Mouse (Mus musculus) liver, adult 2 months (tissue): Measurements from ENCODE around the gene Cfdp1. TPM values are rescaled to one million over a fixed set of nuclear protein-coding genes. Genes with fewer than 3 reads are reported as not detected.

ENCODE experiments used
- DNase-seq: peaks from one replicate; pipeline ENCODE4 v3.0.0-alpha.2; 2011; ENCODE audit warnings: low read depth, low spot score; ENCODE audit errors: extremely low read depth
- H3K27ac ChIP-seq: fragments of 200-500 bp; replicated peaks from 2 replicates; pipeline ENCODE4 v1.5.1; 2012; ENCODE audit warnings: low read depth, mild to moderate bottlenecking, control low read depth, inconsistent platforms, low read length; ENCODE audit not compliant: insufficient read depth
- H3K27me3 ChIP-seq: fragments of 200-500 bp; 2 replicates; pipeline ENCODE4 v1.6.1; 2012; ENCODE audit warnings: mild to moderate bottlenecking, moderate library complexity, low read length, inconsistent platforms; ENCODE audit not compliant: control insufficient read depth, insufficient read depth
- H3K36me3 ChIP-seq: fragments of 200-500 bp; 2 replicates; pipeline ENCODE4 v1.6.1; 2012; ENCODE audit warnings: low read length, inconsistent platforms; ENCODE audit not compliant: control insufficient read depth, insufficient read depth
- H3K4me1 ChIP-seq: fragments of 200-500 bp; 2 replicates; pipeline ENCODE4 v1.6.1; 2011; ENCODE audit warnings: low read length; ENCODE audit not compliant: control insufficient read depth, insufficient read depth
- H3K4me3 ChIP-seq: fragments of 200-500 bp; 2 replicates; pipeline ENCODE4 v1.5.1; 2011; ENCODE audit warnings: low read depth, mild to moderate bottlenecking, control low read depth, low read length, moderate library complexity; ENCODE audit not compliant: insufficient read depth
- H3K79me2 ChIP-seq: fragments of 200-500 bp; 2 replicates; pipeline ENCODE4 v1.6.1; 2012; ENCODE audit warnings: inconsistent platforms, mild to moderate bottlenecking, low read length, moderate library complexity; ENCODE audit not compliant: control insufficient read depth, insufficient read depth
- H3K9ac ChIP-seq: fragments of 200-500 bp; 2 replicates; pipeline ENCODE4 v1.6.1; 2012; ENCODE audit warnings: low read depth, mild to moderate bottlenecking, control low read depth, inconsistent platforms, low read length
- CTCF ChIP-seq: fragments of 200-500 bp; IDR thresholded peaks from 2 replicates; pipeline ENCODE4 v1.5.1; 2011; ENCODE audit warnings: low read depth, low read length, control low read depth
- POLR2A ChIP-seq: fragments of 200-500 bp; IDR thresholded peaks from 2 replicates; pipeline ENCODE4 v1.6.1; 2011; ENCODE audit warnings: low read length, control low read depth; ENCODE audit not compliant: insufficient read depth; ENCODE audit errors: extremely low read depth
- WGBS: fragments of 180-500 bp; shearing (Covaris S2); methylation state at CpG from one replicate; pipeline ENCODE4 v1.1.7; 2018; 5-methylcytosine and 5-hydroxymethylcytosine counted together
- polyA plus RNA-seq: library from polyadenylated mRNA; depleted of rRNA; stranded (reverse); fragments of >200 nt; gene quantifications from 2 replicates; pipeline ENCODE4 v1.2.3, GENCODE M21; 2012
- total RNA-seq: library from RNA; depleted of rRNA; stranded (reverse); fragments of >200 nt; gene quantifications from 2 replicates; pipeline ENCODE4 v1.2.3, GENCODE M21; 2014

The Cfdp1 gene
- total and polyA plus RNA-seq, 2 experiments = 3.8 to 40.7 TPM

- H3K27me3 ChIP-seq = no peaks in the 10 kb centered on the region
- no peak overlapping the region for H3K9ac ChIP-seq
- no peaks in the 10 kb centered on the region for H3K79me2 ChIP-seq
- H3K27ac ChIP-seq = no peak overlapping the region
- DNase-seq = no peak
- 92% methylated on average over 5 of the region's 5 CpGs for WGBS
- TF ChIP-seq CTCF (no peak), POLR2A (no peak)
- no peak overlapping the region for H3K4me3 ChIP-seq
- peaks cover 5% of the 10 kb centered on the region; the same call in 1 of the 2 replicates for H3K36me3 ChIP-seq
- peaks cover 9% of the 10 kb centered on the region for H3K4me1 ChIP-seq
Measured at GRCm38 (mm10) chr8:111770958-111771624, 83.0 kb downstream of the Cfdp1 start.

GRCm38 (mm10) chr8:111769764-111770428 is 84.2 kb downstream of the Cfdp1 start:
- Histone ChIP-seq H3K9ac (no peak overlapping the region), H3K36me3 (peaks cover 5% of the 10 kb centered on the region; the same call in 1 of the 2 replicates), H3K4me1 (peaks cover 9% of the 10 kb centered on the region), H3K27me3 (no peaks in the 10 kb centered on the region), H3K4me3 (no peak overlapping the region), H3K27ac (no peak overlapping the region), H3K79me2 (no peaks in the 10 kb centered on the region)
- 86% methylated on average over 12 of the region's 12 CpGs for WGBS
- no peak for DNase-seq
- TF ChIP-seq CTCF = no peak
- no peak for TF ChIP-seq POLR2A

DNA sequence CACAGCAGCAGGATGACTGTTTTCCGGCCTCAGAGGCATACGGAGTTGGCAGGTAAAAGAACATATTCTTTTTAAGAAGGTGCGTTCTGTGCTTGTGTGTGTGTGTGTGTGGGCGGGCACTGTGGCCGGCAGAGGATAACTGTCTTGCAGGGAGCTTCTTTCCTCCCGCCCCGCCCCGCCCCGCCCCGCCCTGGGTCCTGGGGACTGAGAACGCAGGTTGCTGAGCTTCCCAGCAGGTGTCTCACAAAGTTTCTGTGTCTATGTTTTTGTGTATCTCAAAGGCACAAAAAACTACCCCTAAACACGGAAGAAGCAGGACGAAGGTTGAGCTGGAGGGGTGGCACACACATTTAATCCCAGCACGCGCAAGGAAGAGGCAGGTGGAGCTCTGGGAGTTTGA is 84.8 kb downstream of the Cfdp1 start:
- H3K4me3 ChIP-seq = no peak overlapping the region
- H3K27ac ChIP-seq = no peak overlapping the region
- 92% methylated on average over 15 of the region's 15 CpGs for WGBS
- peaks cover 9% of the 10 kb centered on the region for H3K4me1 ChIP-seq
- no peaks in the 10 kb centered on the region for H3K79me2 ChIP-seq
- H3K9ac ChIP-seq = no peak overlapping the region
- TF ChIP-seq CTCF (no peak), POLR2A (no peak)
- DNase-seq = no peak
- peaks cover 5% of the 10 kb centered on the region; the same call in 1 of the 2 replicates for H3K36me3 ChIP-seq
- no peaks in the 10 kb centered on the region for H3K27me3 ChIP-seq

- Histone ChIP-seq H3K27me3 (no peaks in the 10 kb centered on the region), H3K4me1 (peaks cover 6% of the 10 kb centered on the region), H3K27ac (no peak overlapping the region), H3K79me2 (no peaks in the 10 kb centered on the region), H3K9ac (no peak overlapping the region), H3K36me3 (peaks cover 5% of the 10 kb centered on the region; the same call in 1 of the 2 replicates), H3K4me3 (no peak overlapping the region)
- WGBS = 87% methylated on average over 6 of the region's 6 CpGs
- TF ChIP-seq POLR2A (no peak), CTCF (no peak)
- DNase-seq = no peak
Measured at GRCm38 (mm10) chr8:111768651-111769050, 85.4 kb downstream of the Cfdp1 start.

- Histone ChIP-seq H3K4me3 (no peak overlapping the region), H3K79me2 (no peaks in the 10 kb centered on the region), H3K27me3 (no peaks in the 10 kb centered on the region), H3K4me1 (no peaks in the 10 kb centered on the region), H3K36me3 (peaks cover 5% of the 10 kb centered on the region; the same call in 1 of the 2 replicates), H3K9ac (no peak overlapping the region), H3K27ac (no peak overlapping the region)
- WGBS = 94% methylated on average over 4 of the region's 4 CpGs
- TF ChIP-seq CTCF (no peak), POLR2A (no peak)
- DNase-seq = no peak
Measured at GRCm38 (mm10) chr8:111765616-111766015, 88.5 kb downstream of the Cfdp1 start.

DNA sequence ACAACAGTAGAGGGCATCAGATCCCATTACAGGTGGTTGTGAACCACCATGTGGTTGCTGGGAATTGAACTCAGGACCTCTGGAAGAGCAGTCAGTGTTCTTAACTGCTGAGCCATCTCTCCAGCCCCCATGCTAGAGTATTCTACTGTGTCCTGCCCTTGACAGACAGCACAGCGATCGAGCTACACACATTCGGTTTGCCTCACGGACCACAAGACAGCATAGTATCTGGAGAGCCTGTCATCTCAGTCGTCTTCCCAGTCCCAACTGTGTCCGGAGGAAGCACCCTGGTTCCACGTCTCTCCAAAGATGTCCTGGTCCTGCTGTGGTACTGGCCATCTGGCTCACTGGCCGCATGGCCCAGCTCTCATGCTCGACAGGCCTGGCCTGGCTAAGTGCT is 89.0 kb downstream of the Cfdp1 start:
- no peak overlapping the region for H3K4me3 ChIP-seq
- WGBS = 99% methylated on average over 9 of the region's 9 CpGs
- H3K27me3 ChIP-seq = no peaks in the 10 kb centered on the region
- no peak overlapping the region for H3K9ac ChIP-seq
- no peaks in the 10 kb centered on the region for H3K79me2 ChIP-seq
- no peaks in the 10 kb centered on the region for H3K4me1 ChIP-seq
- no peak for TF ChIP-seq CTCF
- TF ChIP-seq POLR2A = no peak
- H3K36me3 ChIP-seq = peaks cover 5% of the 10 kb centered on the region; the same call in 1 of the 2 replicates
- no peak for DNase-seq
- no peak overlapping the region for H3K27ac ChIP-seq
